Mouse (Mus musculus) retina, embryonic 14.5 days (tissue): ENCODE measurements at regions not wholly inside any gene's neighbourhood (a gene's known extent, or its start where the extent isn't known, plus 50 kb on each side); places are given as distances from the start of the nearest gene placed in this dataset.

Source experiments
- DNase-seq: peaks from one replicate; pipeline ENCODE4 v3.0.0-alpha.2; 2015; ENCODE audit warnings: low spot score

DNA sequence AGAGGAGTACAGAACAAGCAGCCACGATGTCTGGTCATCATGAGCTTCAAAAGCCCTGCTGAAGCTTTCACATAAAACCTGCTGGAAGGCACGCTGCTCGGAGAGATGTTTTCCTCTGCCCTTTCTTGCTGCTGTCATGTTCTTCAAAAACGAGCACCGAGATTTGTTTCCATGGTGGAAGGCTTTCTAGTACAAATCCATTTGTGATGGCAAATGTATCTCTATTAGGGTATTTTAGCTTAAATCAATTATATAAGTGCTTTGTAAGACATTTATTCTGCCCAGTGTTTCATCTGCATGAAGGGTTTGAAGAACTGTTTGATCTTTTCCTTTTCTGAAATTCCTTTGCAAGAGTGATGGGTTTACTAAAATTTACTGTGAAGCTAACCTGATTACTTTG is 253.1 kb downstream of the Fam173b start:
- no peak for DNase-seq

DNA sequence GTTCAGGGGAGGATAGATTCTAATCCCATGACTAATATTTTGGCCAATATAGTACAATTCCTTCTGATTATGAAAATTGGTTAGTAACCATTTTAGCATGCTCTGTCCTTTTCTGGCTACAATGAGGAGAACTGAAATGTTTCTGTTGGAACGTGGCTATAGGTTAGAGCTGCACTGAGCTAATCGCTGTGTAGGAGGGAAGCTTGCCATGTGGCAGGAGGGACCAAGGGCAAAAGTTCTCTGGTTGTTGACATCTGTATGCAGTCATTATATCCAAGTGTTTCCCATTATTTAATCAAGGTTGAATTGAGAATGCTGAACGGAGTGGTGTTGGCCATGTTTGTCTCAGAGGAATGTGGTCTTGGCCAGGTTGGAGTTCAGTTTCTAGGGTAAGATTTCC is 253.5 kb downstream of the Fam173b start:
- DNase-seq: no peak

DNA sequence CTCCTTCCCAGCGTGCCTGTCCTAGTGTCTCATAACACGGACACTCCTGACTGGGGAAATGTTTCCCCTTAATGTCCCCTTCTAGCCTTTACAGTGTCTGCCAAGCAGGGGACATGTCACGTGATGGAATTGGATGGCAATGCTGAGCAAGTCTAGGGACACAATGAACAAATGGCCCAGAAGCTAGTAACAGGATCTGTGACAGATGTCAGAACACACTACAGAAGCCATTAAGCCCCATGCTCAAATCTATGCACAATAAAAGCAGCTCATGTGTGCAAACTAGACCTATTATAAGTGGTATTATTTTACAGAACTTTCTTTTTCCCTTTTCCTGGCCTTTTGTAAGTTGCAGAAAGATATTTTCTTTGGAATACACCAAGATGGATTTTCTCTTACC is 267.4 kb downstream of the Fam173b start:
- no peak for DNase-seq

DNA sequence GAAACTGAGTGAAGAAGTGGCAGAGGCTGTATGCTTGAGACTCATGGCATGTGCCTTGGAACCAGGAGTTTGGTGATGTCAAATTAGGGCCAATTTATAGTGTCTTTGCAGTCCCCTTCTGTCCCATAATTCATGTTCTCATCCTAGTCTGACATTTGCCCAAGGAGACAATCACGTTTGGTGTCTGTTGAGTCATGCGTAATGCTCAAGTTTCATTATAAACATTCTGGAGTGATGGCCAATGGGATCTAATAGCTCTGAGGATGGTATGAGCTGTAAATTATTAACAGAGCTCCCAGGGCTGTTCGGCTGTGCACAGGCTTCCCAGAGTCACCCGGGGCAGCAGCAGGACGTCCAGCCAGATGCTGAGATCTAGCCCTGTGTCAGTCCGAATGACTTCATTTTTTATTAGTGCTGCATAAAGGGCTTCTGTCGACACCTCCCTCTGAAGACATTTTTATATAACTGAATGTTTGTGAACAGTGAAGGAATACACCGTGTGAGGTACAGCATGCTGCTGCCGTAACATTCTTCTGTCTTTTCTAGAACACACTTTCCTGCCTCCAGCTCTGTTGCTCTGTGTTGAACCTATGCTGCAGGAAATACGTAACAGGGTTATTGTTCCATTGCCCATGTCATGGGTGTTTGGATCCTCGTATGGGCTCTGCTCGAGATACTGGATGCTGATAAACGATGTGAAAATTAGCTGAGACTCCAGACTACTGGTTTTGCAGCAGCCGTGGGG is 268.2 kb downstream of the Fam173b start:
- DNase-seq: peak; percentile 71

- no peak for DNase-seq
Measured at GRCm38 (mm10) chr15:31875436-31875835, 273.8 kb downstream of the Fam173b start.

GRCm38 (mm10) chr15:31880479-31880878 is 278.8 kb downstream of the Fam173b start:
- no peak for DNase-seq

- DNase-seq: no peak
Measured at GRCm38 (mm10) chr15:31882331-31882730, 280.7 kb downstream of the Fam173b start.

DNA sequence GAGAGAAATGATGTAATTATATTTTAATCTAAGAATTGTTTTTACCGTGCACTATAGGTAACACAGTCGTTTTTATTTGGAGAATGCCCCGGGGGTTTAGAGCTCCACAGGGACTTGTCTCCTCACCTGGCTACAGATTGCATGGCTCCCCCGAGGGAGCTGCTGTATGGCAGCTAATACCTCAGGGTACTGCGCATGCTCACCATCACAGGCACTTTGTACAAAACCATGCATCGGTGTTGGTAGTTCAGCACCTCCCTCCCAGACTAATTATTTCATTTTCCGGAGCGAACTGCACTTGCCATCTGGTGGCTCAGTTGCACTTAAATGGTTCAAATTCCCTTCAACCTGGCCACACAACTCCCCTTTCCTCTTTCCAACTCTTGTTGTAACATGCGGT is 281.9 kb downstream of the Fam173b start:
- no peak for DNase-seq

GRCm38 (mm10) chr15:31898904-31899650 is 278.0 kb upstream of the Tas2r119 start:
- DNase-seq: peak; percentile 67

DNA sequence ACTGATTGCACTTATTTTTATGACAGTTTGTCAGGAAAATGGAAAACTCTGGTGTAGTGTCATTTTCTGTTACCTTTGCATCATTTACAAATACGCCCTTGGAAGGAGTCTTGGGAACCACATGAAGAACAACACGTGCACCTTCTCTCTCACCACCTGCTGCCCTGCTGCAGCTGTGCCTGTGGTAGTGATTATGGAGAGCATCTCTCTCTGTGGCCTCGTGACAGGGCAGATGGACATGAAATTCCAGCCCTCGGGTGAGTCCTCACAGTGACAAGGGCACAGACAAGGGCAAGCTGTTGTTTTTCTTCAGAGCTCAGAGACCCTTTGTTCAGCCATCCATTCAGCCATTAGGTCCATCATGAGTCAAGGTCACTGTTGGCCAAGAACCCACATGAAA is 276.8 kb upstream of the Tas2r119 start:
- DNase-seq: peak; percentile 51

GRCm38 (mm10) chr15:31908432-31908831 is 268.7 kb upstream of the Tas2r119 start:
- no peak for DNase-seq

GRCm38 (mm10) chr15:31911978-31912377 is 265.1 kb upstream of the Tas2r119 start:
- no peak for DNase-seq

- no peak for DNase-seq
Measured at GRCm38 (mm10) chr15:31921485-31921884, 255.6 kb upstream of the Tas2r119 start.

DNA sequence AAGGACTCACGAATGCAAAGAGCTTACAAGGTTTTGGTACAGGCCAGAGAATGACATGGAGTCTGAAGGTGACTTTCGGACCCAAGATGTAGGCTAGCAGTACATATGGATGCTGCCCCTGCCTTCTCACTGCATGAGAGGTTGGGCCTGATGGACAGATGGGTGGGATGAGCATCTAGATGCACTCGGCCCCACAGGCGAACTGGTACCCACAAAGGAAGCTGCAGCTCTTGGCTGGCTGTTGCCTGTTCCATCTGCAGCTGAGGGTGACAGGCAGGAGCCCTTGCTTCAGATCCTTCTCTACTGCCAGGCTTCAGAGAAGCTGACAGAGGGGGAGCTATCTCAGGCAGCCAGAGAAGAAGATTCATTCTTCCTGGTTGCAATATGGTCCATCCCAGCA is 216.8 kb upstream of the Tas2r119 start:
- no peak for DNase-seq

- DNase-seq: no peak
Measured at GRCm38 (mm10) chr15:31961963-31962362, 215.1 kb upstream of the Tas2r119 start.

DNA sequence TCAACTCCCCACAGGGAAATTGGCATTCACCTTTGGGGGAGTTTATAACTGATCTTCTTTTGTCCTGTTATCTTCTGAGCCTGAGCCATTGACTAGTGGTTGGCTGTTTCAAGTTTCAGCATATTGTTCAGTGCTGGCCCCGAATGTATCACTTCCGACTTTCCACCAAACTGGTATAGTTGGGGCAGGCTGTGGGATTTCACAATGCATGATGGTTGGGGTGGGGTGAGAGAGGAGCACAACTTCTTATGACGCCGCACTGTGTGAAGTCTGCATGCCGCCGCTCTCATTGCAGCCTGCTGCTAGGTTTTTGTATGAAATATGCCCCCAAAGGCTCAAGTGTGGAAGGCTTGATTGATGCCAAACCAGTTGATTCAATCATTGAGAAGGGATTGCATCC is 212.2 kb upstream of the Tas2r119 start:
- DNase-seq: no peak

DNA sequence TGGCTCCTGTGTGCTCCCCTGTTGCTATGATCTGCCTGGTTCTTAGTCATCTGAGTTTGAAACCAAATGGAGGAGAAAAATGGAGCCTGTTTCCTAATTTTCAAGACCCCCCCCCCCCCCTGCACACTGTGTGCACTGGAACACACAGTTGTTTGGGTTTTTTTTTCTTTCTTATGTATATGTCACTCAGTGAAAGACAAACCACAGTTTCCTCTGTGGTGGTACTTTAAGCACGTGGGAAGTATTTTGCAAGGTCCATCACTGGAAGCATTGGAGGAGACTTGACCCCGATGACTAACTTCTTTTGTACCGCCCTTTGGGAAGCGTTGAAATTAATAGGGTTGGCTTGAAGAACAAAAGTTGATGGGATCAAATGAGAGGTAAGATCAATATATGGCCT is 211.5 kb upstream of the Tas2r119 start:
- no peak for DNase-seq

DNA sequence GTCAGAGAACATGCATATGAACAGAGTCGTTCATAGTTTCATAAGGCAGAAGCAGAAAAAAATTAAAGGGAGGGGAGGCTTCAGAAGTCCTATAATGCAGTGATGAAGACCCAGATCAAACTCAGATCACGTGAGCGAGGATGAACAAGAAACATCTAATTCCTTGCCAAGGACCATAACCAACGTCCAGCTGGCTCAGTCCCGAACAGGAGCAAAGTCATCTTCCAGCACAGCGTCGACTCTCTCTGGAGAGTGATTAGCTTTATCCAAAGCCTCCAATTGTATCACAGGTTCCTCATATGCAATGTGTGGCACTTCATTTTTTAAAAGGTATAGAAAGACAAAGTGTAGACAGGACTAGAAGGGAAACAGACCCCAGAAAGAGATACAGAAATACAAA is 204.2 kb upstream of the Tas2r119 start:
- DNase-seq: no peak

- DNase-seq: no peak
Measured at GRCm38 (mm10) chr15:31973889-31974288, 203.2 kb upstream of the Tas2r119 start.

DNA sequence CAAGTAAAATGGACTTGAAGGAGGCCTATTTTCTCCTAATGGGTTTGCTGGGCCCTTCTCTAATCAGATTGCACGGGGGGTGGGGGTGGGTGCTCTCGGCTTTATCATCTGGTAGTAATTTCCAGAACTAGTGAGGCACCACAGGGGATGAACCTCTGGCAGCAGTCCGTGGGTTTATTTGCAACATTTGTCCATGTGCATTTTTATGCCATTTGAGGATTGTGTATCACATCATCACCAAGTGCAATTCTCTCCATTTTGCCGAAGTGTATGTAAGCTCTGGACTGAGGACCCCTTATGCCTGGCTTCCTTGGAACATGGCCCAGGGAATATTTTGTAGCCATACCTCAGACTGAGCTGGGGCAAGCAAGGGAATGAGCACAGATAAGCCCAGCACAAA is 200.6 kb upstream of the Tas2r119 start:
- no peak for DNase-seq

DNA sequence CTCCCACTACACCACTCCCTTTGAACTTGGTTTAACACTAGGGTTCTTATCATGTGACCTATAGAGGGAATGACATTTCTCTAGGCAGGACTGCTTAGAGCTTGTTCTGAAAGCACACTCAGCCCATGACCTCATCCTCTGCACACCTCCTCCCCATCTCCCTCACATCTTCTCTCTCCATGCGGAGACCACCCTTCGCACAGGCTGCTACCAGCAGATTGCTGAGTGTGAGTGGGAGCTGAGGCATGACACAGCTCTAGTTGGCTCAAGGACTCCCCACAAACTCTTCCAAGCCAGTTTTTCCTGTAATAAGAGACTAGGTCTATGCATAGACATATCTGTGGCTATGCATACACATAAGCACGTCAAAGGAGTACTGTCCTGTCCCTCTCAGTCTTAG is 199.5 kb upstream of the Tas2r119 start:
- DNase-seq: no peak

GRCm38 (mm10) chr15:31979961-31980360 is 197.1 kb upstream of the Tas2r119 start:
- DNase-seq: no peak

- no peak for DNase-seq
Measured at GRCm38 (mm10) chr15:31980791-31981190, 196.3 kb upstream of the Tas2r119 start.

GRCm38 (mm10) chr15:31987291-31987690 is 189.8 kb upstream of the Tas2r119 start:
- DNase-seq: no peak
